Mouse (Mus musculus): Measurements from ENCODE around the gene Socs7.
A peak's percentile ranks its signal among the peaks of the same experiment; 100 is the strongest.

Gene Socs7

GRCm38 (mm10) chr11:97393658-97394057, 31.3 kb downstream of the Socs7 start:
- DNase-seq = peak; percentile 67

- DNase-seq = peak; percentile 90
Measured at GRCm38 (mm10) chr11:97394146-97394545, 31.8 kb downstream of the Socs7 start.

GRCm38 (mm10) chr11:97398506-97398905, 36.2 kb downstream of the Socs7 start:
- DNase-seq = no peak

GRCm38 (mm10) chr11:97399958-97400710, 37.8 kb downstream of the Socs7 start:
- DNase-seq = peak; percentile 86

GRCm38 (mm10) chr11:97401082-97401481, 38.7 kb downstream of the Socs7 start:
- DNase-seq = peak; percentile 80

- DNase-seq = no peak
Measured at GRCm38 (mm10) chr11:97401686-97402435, 39.5 kb downstream of the Socs7 start.

GRCm38 (mm10) chr11:97402746-97403145, 40.4 kb downstream of the Socs7 start:
- DNase-seq = no peak

GRCm38 (mm10) chr11:97403614-97404183, 41.3 kb downstream of the Socs7 start:
- no peak for DNase-seq

- DNase-seq = peak; percentile 66
Measured at GRCm38 (mm10) chr11:97404184-97404760, 41.9 kb downstream of the Socs7 start.

- no peak for DNase-seq
Measured at GRCm38 (mm10) chr11:97404761-97405190, 42.4 kb downstream of the Socs7 start.

GRCm38 (mm10) chr11:97406094-97406951, 44.0 kb downstream of the Socs7 start:
- DNase-seq = no peak

GRCm38 (mm10) chr11:97407456-97407855, 45.1 kb downstream of the Socs7 start:
- DNase-seq = no peak

GRCm38 (mm10) chr11:97408171-97408570, 45.8 kb downstream of the Socs7 start:
- DNase-seq = peak; percentile 71

GRCm38 (mm10) chr11:97410958-97411357, 48.6 kb downstream of the Socs7 start:
- no peak for DNase-seq

GRCm38 (mm10) chr11:97412117-97412516, 49.8 kb downstream of the Socs7 start:
- no peak for DNase-seq

GRCm38 (mm10) chr11:97412808-97413347, 50.5 kb downstream of the Socs7 start:
- no peak for DNase-seq

GRCm38 (mm10) chr11:97415330-97415711, 53.0 kb downstream of the Socs7 start, which contains the start of gene Arhgap23:
TSS of gene Arhgap23 (plus strand) at chr11:97415533.
- no peak for DNase-seq

GRCm38 (mm10) chr11:97415712-97416636, 53.6 kb downstream of the Socs7 start:
- DNase-seq = no peak

- DNase-seq = no peak
Measured at GRCm38 (mm10) chr11:97416637-97417035, 54.3 kb downstream of the Socs7 start.

GRCm38 (mm10) chr11:97418834-97419539, 56.6 kb downstream of the Socs7 start:
- no peak for DNase-seq

Measured in right cerebral cortex, adult 18-20 months (tissue).